Mouse (Mus musculus) kidney, postnatal 0 days (tissue): Measurements from ENCODE around the gene Ovca2. TPM values are rescaled to one million over a fixed set of nuclear protein-coding genes. Genes with fewer than 3 reads are reported as not detected.

Source experiments
- ATAC-seq: fragments of 200-750 bp; cut with Nextera tagmentation; replicated peaks from 2 replicates; pipeline ENCODE4 v1.8.0; 2017; ENCODE audit warnings: low read depth, moderate number of reproducible peaks, moderate TSS enrichment, moderate library complexity; ENCODE audit not compliant: low FRiP score
- DNase-seq: peaks from one replicate; pipeline ENCODE4 v3.0.0-alpha.2; 2016; ENCODE audit warnings: low spot score
- H3K27ac ChIP-seq: fragments of 300-500 bp; sonication (generic); 2 replicates; pipeline ENCODE4 v1.5.1; 2014; ENCODE audit warnings: mild to moderate bottlenecking
- H3K27me3 ChIP-seq: fragments of 300-500 bp; sonication (generic); 2 replicates; pipeline ENCODE4 v1.6.1; 2014; ENCODE audit warnings: low read length, mixed read lengths; ENCODE audit not compliant: insufficient read depth
- H3K36me3 ChIP-seq: fragments of 300-500 bp; sonication (generic); 2 replicates; pipeline ENCODE4 v1.6.1; 2014; ENCODE audit warnings: low read length, mixed read lengths; ENCODE audit not compliant: insufficient read depth
- H3K4me1 ChIP-seq: fragments of 300-500 bp; sonication (generic); replicated peaks from 2 replicates; pipeline ENCODE4 v1.6.1; 2014; ENCODE audit warnings: antibody characterized with exemption, low read length, mixed read lengths; ENCODE audit not compliant: insufficient read depth
- H3K4me2 ChIP-seq: fragments of 300-500 bp; sonication (generic); 2 replicates; pipeline ENCODE4 v1.6.1; 2014; ENCODE audit warnings: mild to moderate bottlenecking, low read length, moderate library complexity, mixed read lengths
- H3K4me3 ChIP-seq: fragments of 300-500 bp; sonication (generic); replicated peaks from 2 replicates; pipeline ENCODE4 v1.5.1; 2014; ENCODE audit warnings: low read depth, low read length
- H3K9ac ChIP-seq: fragments of 300-500 bp; sonication (generic); 2 replicates; pipeline ENCODE4 v1.6.1; 2014; ENCODE audit warnings: low read depth, low read length
- H3K9me3 ChIP-seq: fragments of 300-500 bp; sonication (generic); replicated peaks from 2 replicates; pipeline ENCODE4 v1.6.1; 2016; ENCODE audit warnings: low read length, inconsistent platforms, mixed read lengths
- CTCF ChIP-seq: IDR thresholded peaks from 2 replicates; pipeline ENCODE4 v1.5.1; 2016; ENCODE audit warnings: antibody characterized with exemption, low read depth, mild to moderate bottlenecking, moderate library complexity
- WGBS: fragments of 180-500 bp; shearing (Covaris S2); extraction: QIAGEN DNeasy Blood & Tissue Kit; methylation state at CpG from one replicate; pipeline ENCODE4 v1.1.7; 2014; 5-methylcytosine and 5-hydroxymethylcytosine counted together
- polyA plus RNA-seq: library from polyadenylated mRNA; unstranded; fragments of >200 nt; fragmentation: Nextera tagmentation; extraction: Ambion mirVana; gene quantifications from 2 replicates; pipeline ENCODE4 v1.2.1, GENCODE M21; 2015

Gene Ovca2
- polyA plus RNA-seq, 1 experiment from 2014 or later = 26.6 TPM

GRCm38 (mm10) chr11:75198792-75199191, 20.2 kb upstream of the Ovca2 start:
- Histone ChIP-seq H3K27ac (no peak overlapping the region), H3K9ac (no peak overlapping the region), H3K4me3 (no peak overlapping the region), H3K9me3 (no peaks in the 10 kb centered on the region), H3K36me3 (no peaks in the 10 kb centered on the region), H3K4me2 (no peak overlapping the region), H3K27me3 (peaks cover 23% of the 10 kb centered on the region), H3K4me1 (peaks cover 14% of the 10 kb centered on the region; the same call in 1 of the 2 replicates)
- no peak for TF ChIP-seq CTCF
- ATAC-seq = no peak
- DNase-seq = no peak
- WGBS = 64% methylated on average over 4 of the region's 4 CpGs

- Histone ChIP-seq H3K4me2 (no peak overlapping the region), H3K4me3 (no peak overlapping the region), H3K9me3 (no peaks in the 10 kb centered on the region), H3K27ac (no peak overlapping the region), H3K4me1 (peaks cover 16% of the 10 kb centered on the region; the same call in 1 of the 2 replicates), H3K9ac (no peak overlapping the region), H3K36me3 (no peaks in the 10 kb centered on the region), H3K27me3 (peaks cover 24% of the 10 kb centered on the region)
- DNase-seq (no peak), ATAC-seq (no peak)
- WGBS = 49% methylated on average over 7 of the region's 7 CpGs
- TF ChIP-seq CTCF = no peak
These were observed 19.3 kb upstream of the Ovca2 start for GRCm38 (mm10) chr11:75197956-75198355.

- H3K36me3 ChIP-seq = no peaks in the 10 kb centered on the region
- H3K4me2 ChIP-seq = no peak overlapping the region
- TF ChIP-seq CTCF = no peak
- DNase-seq = no peak
- H3K27ac ChIP-seq = no peak overlapping the region
- H3K9ac ChIP-seq = no peak overlapping the region
- H3K4me1 ChIP-seq = peaks cover 16% of the 10 kb centered on the region; the same call in 1 of the 2 replicates
- H3K27me3 ChIP-seq = peaks cover 24% of the 10 kb centered on the region
- ATAC-seq = no peak
- 58% methylated on average over 6 of the region's 6 CpGs for whole genome bisulfite sequencing
- no peaks in the 10 kb centered on the region for H3K9me3 ChIP-seq
- H3K4me3 ChIP-seq = no peak overlapping the region
These were observed 17.5 kb upstream of the Ovca2 start for GRCm38 (mm10) chr11:75196131-75196530.

GRCm38 (mm10) chr11:75194850-75195461, 16.3 kb upstream of the Ovca2 start:
- peak; percentile 40 for TF ChIP-seq CTCF
- 2% methylated on average over 39 of the region's 39 CpGs for WGBS
- Histone ChIP-seq H3K9me3 (no peaks in the 10 kb centered on the region), H3K4me1 (peaks cover 16% of the 10 kb centered on the region; the same call in 1 of the 2 replicates), H3K27me3 (peaks cover 24% of the 10 kb centered on the region), H3K36me3 (no peaks in the 10 kb centered on the region), H3K9ac (0 out of 2 replicates have a peak overlapping the region, but pooled peaks have one; percentile 50), H3K4me3 (peak overlapping the region; percentile 55), H3K27ac (no peak overlapping the region), H3K4me2 (peak overlapping the region; percentile 92)
- peak; percentile 22; the same call in 1 of the 2 replicates for ATAC-seq
- DNase-seq = peak; percentile 44

GRCm38 (mm10) chr11:75194121-75194849, 15.7 kb upstream of the Ovca2 start:
- no peaks in the 10 kb centered on the region for H3K36me3 ChIP-seq
- H3K4me3 ChIP-seq = peak overlapping the region; percentile 55
- H3K27me3 ChIP-seq = peaks cover 24% of the 10 kb centered on the region
- H3K4me2 ChIP-seq = peak overlapping the region; percentile 92
- peak overlapping the region; percentile 50; the same call in 1 of the 2 replicates for H3K9ac ChIP-seq
- H3K9me3 ChIP-seq = no peaks in the 10 kb centered on the region
- under 1% methylated on average over 52 of the region's 52 CpGs for WGBS
- peaks cover 21% of the 10 kb centered on the region; the same call in 1 of the 2 replicates for H3K4me1 ChIP-seq
- no peak for ATAC-seq
- no peak overlapping the region for H3K27ac ChIP-seq
- DNase-seq = peak; percentile 28
- TF ChIP-seq CTCF = no peak

- 0 out of 2 replicates have a peak, but pooled peaks have one; percentile 3 for TF ChIP-seq CTCF
These were observed 14.8 kb upstream of the Ovca2 start, which contains the start of gene Rtn4rl1 for GRCm38 (mm10) chr11:75193256-75194071. Gene Rtn4rl1 (plus strand): TSS chr11:75193783.

More at GRCm38 (mm10) chr11:75193256-75194071, 14.8 kb upstream of the Ovca2 start, which contains the start of gene Rtn4rl1:
- DNase-seq = peak; percentile 56
- no peaks in the 10 kb centered on the region for H3K36me3 ChIP-seq
- WGBS = under 1% methylated on average over 67 of the region's 84 CpGs
- H3K4me1 ChIP-seq = peaks cover 23% of the 10 kb centered on the region; the same call in 1 of the 2 replicates
- H3K4me3 ChIP-seq = peak within 1 kb of the TSS; percentile 55
- peaks cover 24% of the 10 kb centered on the region for H3K27me3 ChIP-seq
- no peak within 1 kb of the TSS for H3K27ac ChIP-seq
- H3K4me2 ChIP-seq = peak within 1 kb of the TSS; percentile 92
- peak within 1 kb of the TSS; percentile 50; the same call in 1 of the 2 replicates for H3K9ac ChIP-seq
- H3K9me3 ChIP-seq = no peaks in the 10 kb centered on the region
- ATAC-seq = no peak; the same call in 1 of the 2 replicates
